Mouse (Mus musculus) WW6 (cell line): ENCODE measurements around the gene Myh3.
"Not testable (repeated sequence)": the region's sequence is repeated elsewhere in the genome, so short reads cannot be mapped to it uniquely, and the experiment has no call there.

Source experiments
- DNase-seq: peaks from one replicate; pipeline ENCODE4 v3.0.0-alpha.2; 2013; ENCODE audit warnings: low read depth, low spot score

Myh3 gene

DNA sequence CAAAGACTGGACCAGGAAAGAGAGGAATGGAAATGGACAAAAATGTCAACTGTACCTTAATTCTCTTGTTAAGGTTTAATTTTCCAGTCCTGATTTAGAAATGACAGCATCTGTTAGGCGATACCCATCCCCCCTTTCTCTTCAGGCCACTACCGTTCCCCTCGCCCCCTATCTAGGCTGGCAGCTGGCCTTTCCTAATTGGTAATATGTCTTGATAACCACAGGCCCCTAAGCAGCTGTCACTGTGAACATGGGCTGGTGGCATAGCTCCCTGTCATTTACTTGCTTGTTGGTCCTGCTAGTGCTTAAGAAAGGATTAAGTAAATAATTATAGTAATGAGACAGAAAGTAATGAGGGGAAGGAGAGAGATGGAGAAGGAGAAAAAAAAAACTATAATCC is 665 bp upstream of the Myh3 start:
- DNase-seq, result no peak

DNA sequence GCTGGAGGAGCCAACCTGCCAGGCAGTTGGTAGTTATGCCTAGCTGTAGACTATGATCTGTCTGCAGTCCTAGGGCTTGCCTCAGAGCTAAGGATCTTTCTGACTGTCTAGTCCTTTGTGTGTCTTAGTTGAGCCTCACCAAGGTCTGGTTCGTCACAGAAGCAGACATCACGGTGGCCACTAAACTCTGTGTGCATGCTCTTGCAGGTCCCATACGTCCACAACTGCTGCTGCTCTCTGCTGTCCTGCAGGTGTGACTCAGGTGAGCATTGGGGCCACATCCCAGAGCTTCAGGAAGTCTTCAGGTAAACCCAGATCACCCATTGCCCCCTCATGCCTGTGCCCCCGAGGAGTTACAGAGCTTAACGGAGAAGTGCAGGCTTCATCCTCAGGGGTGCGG is 788 bp downstream of the Myh3 start:
- no peak for DNase-seq

DNA sequence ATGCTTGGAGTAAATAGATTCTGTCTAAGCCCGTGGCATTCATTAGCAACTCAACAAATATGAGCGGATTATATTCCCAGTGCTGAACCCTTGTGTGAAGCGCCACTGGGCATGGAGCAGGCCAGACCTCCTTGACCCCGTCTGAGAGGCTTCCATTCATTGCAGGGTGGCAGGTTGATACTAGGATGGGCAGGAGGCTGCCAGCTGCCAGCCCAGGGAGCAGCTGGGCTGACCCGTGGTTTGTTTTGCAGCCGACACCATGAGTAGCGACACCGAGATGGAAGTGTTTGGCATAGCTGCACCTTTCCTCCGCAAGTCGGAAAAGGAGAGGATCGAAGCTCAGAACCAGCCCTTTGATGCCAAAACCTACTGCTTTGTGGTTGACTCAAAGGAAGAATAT is 1.6 kb downstream of the Myh3 start:
- no peak for DNase-seq

DNA sequence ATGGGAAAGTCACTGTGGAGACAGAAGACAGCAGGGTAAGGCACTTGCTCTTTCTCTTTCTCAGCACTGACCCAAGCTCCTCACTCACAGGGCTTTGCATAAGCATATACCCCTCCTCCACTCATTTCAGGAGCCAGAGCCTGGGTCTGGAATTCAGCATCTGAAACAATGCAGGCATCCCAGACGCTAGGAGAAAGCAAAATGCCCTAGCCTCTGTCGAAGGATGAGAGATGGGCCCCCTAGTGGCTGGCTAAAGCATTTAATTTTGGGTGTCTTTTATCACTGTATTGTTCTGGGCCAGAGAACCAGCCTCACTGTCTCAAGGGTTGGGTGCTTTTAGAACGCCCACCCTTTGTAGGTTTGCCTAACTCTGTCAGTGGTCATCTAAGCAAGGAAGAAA is 2.1 kb downstream of the Myh3 start:
- DNase-seq, result peak; percentile 67

DNA sequence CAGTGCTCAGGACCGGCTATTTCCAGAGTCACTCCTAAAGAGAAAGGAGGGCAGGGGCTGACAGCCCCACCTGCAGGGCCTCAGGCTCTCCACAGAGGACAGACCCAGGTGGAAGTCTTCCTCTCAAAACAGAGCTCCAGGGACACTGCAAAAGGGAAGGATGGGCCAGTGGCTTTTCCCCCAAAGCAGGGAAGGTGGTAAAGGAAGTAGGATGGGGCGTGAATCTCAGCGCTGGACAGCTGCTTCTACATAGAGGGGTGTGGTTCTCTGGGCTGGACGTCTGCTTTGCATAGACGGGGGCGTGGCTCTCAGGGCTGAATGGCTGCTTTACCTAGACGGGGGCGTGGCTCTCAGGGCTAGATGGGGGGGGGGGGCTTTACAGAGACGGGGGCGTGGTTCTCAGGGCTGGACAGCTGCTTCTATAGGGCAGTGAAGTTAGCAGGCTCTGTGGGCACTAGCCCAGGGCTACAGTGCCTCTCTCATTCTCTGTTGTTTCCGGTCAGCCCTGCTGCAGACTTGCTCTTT is 3.1 kb downstream of the Myh3 start:
- no peak for DNase-seq

DNA sequence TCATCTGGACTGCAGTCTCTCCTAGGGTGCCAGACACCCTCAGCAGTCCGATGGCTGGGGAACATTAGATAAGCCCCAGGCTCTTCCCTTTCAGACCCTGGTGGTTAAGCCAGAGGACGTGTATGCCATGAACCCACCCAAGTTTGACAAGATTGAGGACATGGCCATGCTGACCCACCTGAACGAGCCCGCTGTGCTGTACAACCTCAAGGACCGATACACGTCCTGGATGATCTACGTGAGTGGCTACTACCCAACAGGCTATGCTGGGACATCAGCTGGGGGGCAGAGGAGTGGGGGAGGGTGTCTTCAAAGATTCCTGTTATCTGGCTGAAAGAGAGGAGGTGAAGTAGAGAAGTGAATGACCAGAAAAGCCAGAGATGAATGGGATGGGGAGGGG is 4.1 kb downstream of the Myh3 start:
- no peak for DNase-seq

DNA sequence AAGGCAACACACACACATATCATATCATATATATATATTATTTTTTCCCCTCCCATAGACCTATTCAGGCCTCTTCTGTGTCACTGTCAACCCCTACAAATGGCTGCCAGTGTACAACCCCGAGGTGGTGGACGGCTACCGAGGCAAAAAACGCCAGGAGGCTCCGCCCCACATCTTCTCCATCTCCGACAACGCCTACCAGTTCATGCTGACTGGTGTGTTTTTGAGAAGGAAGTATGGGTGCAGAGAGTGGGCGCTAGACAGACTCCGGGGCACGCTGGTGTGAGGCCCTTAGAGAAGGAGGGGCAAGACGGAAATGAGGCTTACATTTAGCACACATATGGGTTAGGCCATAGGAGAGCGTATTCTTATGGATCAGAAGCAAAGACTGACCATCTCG is 4.7 kb downstream of the Myh3 start:
- no peak for DNase-seq

DNA sequence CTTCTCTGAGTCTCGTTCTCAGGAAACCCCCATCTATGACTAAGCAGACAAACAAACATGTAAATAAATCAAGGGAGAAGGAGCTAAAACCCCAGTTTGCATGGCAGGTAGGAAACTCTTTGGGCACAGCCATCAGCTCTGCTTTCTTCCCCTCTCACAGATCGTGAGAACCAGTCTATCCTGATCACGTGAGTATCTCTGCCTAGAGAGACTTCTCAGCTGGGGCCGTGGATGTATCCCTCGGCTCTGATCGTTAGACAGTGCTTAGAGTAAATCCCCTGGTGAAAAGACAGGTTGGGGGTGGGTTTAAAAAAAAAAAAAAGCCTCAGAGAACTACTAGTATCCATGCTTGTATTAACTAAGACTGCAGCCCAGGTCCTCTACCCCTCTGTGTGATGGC is 5.1 kb downstream of the Myh3 start:
- DNase-seq, result no peak

DNA sequence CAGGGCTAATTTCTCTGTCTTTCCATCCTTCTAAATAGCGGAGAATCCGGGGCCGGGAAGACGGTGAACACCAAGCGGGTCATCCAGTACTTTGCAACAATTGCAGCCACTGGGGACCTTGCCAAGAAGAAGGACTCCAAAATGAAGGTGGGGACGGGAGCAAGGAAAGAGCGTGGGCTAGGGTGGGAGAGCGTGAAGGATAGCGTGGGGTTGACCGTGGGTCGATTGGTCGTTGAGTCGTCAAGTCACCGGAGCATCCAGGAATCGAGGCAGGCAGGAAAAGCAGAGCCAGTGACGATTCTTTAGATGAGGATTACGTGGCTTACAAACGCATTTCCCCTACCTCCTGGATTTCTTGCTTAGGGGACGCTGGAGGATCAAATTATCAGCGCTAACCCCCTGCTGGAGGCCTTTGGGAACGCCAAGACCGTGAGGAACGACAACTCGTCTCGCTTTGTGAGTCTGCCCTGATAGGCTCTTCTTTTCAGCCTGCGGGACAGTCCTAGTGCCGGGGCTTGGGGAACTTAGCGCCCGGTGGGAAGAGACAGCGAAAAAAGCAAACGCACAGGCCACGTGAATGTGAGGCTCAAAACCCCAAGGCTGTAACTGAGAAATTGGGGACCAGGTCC is 5.7 kb downstream of the Myh3 start:
- DNase-seq, result no peak

DNA sequence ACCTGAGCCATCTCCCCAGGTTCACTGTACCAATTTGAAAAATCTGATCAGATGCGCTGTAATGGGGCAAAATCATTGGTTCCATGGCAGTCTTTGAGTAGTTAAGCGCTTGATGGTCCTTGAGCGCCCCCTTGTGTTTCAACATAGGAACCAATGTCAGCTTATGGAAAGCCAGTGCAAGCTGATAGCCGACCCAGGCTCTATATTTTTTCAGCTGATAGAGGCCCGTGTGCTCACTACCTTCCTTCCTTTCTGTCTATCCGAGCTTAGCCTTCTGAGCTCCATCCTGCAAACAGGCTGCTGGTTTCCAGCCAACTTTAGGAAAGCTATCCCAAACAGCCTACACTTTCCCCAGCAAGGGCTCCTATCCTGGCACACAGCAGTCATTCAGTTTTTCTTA is 7.4 kb downstream of the Myh3 start:
- DNase-seq, result peak; percentile 70

DNA sequence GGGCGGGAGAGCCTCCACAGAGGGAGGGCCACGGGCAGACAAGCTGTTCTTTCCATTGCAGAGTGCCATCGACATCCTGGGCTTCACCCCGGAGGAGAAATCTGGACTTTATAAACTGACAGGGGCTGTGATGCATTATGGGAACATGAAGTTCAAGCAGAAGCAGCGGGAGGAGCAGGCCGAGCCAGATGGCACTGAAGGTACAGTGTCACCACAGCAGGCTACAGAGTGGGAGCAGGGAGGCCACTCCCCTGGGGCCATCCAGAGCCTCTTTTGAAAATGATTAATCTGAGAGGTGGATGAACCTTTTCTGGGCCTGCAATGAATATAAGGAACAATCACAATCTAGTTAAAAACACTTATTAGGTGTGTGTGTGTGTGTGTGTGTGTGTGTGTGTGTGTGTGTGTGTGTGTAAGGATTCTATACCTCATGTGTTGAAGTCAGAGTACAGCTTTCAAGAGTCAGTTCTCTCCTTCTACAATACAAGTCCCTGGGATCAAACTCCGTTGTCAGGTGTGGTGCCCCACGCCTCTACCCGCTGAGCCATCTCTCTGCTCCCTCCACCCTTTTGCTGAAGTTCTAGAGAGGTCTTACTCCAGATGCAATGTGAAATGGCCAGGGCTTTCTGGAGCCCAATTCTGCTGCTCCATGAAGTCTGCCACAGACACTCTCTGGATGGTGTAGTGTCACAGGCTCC is 8.5 kb downstream of the Myh3 start:
- no peak for DNase-seq

DNA sequence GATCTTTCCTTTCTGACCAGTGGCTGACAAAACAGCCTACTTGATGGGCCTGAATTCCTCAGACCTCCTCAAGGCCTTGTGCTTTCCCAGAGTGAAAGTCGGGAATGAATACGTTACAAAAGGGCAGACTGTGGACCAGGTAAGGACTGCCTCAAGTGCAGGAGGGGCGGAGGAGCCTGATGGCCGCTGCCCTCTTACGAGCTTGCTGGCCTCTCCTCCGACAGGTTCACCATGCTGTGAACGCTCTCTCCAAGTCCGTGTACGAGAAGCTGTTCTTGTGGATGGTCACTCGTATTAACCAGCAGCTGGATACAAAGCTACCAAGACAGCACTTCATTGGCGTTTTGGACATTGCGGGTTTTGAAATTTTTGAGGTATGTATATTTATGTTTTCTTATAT is 9.1 kb downstream of the Myh3 start:
- DNase-seq, result no peak

DNA sequence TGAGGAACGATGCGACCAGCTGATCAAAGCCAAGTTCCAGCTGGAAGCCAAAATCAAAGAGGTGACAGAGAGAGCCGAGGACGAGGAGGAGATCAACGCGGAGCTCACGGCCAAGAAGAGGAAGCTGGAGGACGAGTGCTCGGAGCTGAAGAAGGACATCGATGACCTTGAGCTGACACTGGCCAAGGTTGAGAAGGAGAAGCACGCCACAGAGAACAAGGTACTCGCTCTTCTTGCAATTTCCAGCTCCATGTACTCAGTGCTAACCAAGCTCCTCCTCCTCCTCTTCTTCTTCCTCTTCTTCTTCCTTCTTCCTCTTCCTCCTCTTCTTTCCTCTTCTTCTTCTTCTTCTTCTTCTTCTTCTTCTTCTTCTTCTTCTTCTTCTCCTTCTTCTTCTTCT is 14.3 kb downstream of the Myh3 start:
- not testable (repeated sequence) for DNase-seq

DNA sequence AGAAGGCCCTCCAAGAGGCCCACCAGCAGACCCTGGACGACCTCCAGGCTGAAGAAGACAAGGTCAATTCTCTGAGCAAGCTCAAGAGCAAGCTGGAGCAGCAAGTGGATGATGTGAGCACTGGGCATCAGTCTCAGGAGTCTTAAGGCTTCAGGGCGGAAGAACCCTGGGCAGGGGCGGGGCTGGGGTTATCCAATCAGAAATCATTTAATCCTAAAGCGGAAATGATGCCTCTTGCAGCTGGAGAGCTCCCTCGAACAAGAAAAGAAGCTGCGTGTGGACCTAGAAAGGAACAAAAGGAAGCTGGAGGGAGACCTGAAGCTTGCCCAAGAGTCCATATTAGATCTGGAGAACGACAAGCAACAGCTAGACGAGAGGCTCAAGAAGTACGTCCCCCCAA is 15.1 kb downstream of the Myh3 start:
- DNase-seq, result no peak

DNA sequence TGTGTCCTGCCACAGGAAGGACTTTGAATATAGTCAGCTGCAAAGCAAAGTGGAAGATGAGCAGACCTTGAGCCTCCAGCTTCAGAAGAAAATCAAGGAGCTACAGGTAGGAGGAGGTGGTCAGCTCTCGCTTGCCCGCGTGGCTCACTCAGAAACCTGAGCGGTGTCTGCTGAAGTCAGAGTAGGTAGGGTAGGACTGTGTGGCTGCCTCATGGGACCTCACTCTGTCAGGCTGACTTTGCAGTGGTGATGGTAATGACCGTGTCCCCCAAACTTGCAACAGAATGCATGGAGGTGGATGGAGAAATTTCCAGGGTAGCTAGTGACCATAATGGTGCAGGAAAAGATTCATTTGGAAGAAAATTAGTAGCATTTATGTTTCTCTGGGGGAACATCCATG is 15.6 kb downstream of the Myh3 start:
- DNase-seq, result no peak

DNA sequence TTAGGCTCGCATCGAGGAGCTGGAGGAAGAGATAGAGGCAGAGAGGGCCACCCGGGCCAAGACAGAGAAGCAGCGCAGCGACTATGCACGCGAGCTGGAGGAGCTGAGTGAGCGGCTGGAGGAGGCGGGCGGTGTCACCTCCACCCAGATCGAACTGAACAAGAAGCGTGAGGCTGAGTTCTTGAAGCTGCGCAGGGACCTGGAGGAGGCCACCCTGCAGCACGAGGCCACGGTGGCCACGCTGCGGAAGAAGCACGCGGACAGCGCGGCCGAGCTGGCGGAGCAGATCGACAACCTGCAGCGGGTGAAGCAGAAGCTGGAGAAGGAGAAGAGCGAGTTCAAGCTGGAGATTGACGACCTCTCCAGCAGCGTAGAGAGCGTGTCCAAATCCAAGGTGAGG is 16.4 kb downstream of the Myh3 start:
- DNase-seq, result no peak

DNA sequence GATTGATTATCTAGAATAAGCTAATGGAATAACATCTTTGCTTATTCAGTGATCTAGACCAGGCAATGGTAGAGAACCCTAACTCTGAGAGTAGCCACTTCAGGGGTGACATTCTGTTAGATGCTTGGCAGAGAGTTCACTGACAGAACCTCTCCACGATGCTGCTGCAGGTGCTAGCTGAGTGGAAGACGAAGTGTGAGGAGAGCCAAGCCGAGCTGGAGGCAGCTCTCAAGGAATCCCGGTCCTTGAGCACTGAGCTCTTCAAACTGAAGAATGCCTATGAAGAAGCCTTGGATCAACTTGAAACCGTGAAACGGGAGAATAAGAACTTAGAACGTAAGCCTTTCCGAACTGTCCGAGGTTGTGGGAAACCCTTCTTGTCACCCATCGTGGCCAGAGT is 19.6 kb downstream of the Myh3 start:
- no peak for DNase-seq

DNA sequence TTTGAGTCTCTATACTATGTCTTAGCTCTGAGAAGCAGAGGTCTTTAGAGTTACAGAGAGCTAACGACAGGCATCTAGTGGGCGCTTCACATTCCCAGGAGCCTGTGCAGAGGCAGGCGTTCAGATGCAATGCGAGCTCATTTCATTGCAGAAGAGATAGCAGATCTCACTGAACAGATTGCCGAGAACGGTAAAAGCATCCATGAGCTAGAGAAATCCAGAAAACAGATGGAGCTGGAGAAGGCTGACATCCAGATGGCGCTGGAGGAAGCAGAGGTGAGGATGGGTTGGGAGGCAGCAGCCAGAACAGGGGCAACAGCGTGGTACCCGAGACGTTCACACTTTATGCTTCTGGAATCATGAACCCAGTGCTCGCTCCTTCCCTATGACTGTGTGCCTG is 20.3 kb downstream of the Myh3 start:
- no peak for DNase-seq

DNA sequence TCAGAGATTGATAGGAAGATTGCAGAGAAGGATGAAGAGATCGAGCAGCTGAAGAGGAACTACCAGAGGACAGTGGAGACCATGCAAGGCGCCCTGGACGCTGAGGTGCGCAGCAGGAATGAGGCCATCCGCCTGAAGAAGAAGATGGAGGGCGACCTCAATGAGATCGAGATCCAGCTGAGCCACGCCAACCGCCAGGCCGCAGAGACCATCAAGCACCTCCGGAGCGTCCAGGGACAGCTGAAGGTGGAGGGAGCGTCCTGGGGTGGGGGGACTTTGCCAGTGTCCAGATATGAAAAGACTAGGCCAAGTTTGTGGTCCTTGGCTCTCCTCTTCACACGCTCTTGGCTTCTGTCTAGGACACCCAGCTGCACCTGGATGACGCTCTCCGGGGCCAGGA is 21.1 kb downstream of the Myh3 start:
- DNase-seq, result no peak

DNA sequence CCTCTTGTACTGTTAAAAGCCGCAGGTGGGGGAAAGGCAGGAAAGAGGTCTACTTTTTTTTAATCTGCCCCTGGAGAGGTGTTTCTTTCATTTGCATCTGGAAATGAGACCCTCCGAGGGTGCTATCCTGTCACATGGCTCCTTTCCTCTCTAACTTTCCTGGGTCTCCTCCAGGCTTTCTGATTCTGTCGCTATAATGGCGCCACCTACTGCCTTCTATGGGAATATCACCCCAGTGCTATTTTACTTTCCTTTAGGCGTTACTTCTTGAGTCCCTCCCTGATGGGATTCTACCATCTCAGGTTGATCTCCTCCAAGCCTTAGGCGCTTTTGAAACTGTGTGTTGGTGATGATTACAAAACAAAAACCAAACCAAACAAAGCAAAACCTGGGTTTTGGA is 22.1 kb downstream of the Myh3 start:
- DNase-seq, result no peak

DNA sequence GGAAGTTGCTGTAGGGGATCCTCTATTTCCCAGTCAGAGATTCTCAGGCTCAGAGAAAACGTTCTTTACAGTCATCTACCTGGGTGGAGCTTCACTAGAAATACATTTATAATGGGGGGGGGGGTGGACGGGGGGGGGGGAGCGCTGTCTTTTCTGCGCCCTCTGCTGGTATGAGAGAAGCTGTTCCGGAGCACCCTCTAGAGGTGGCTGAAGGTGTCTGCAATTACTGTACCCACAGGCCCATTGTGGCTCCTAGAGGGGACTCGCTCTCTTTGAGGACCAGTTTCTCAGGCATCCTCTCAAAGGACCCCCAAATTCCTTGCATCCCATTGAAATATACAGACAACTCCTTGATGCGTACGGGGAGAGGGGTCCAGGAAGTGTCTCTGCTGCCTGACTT is 23.6 kb downstream of the Myh3 start:
- DNase-seq, result no peak

DNA sequence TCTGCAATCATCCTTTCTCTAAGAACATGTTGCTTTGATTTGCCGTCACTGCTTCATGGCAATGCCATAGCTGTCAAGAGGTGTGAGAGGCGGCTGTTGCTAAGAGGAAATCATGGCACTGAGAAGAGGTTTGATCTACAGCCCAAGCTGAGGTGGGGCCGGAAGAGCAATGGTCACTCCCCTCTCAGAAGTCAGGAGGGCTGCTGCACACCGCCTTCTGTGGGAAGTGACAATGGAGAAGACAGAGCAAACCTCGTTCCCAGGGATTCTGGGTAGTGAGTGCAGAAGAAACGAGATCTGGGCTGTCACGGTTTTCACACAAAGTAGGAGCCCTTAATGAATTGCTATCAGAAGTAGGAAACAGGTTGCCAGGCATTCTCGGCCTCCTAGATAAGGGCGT is 25.2 kb downstream of the Myh3 start:
- no peak for DNase-seq

DNA sequence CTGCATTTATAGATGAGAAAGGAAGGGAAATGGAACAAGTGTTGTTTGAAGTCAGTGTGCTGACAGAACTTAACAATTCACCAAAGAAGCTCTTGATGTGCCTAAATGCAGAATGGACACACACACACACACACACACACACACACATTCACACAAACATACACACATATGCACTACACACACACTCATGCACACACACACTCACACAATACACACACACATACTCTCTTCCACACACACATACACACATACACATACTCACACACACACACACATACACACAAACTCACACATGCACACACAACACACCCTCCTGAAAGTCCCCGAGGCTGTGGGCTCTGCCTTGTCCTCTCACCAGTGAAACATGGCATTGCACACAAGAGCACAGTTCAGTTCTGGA is 26.1 kb downstream of the Myh3 start:
- no peak for DNase-seq

DNA sequence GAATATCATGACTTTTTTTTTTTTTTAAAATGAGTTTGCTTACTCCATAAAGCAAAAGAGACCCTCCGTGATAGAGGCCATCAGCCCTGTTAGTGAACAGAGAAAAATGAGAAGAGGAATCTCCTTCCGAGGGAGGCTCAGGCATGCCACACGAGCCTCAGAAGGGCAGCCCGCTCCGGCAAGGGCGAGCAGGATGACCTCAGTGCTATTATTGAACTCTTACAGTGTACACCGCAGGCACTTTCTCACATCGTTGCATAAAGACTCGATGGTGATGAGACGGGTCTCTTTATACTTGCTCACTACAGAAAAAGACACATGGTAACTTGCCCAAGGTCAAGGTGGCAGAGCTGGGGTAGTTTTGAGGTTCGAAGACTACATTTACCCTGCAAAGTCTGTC is 26.6 kb downstream of the Myh3 start:
- no peak for DNase-seq
